Mouse (Mus musculus): ENCODE data around the gene Osbpl10. TPM values are rescaled to one million over a fixed set of nuclear protein-coding genes. Genes with fewer than 3 reads are reported as not detected.
A peak's percentile ranks its signal among the peaks of the same experiment; 100 is the strongest.

Osbpl10 gene
- polyA plus RNA-seq, 1 experiment from 2014 or later, result 0.11 TPM

DNA sequence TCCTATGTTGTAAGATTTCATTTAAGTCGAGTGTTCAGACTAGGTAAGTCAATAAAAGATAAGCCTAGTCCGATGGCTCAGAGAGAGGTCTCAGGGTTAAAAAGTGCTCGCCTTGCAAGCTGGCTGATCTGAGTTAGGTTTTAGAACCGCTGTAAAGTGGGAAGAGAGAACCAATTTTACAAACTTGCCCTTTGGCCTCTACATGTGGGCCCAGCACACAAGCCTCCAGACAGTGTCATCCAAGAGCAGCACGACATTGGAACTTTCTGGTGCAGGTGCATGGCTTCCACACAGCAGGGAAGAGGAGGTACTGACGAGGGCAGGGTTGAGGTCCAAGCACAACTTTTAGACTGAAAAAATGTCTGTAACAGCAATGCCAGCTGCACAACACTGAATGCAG lies 296.4 kb downstream of the Osbpl10 start:
- 74% methylated on average over 6 of the region's 6 CpGs for WGBS (ENCODE audit: insufficient replicate concordance)
- Histone ChIP-seq H3K9me3 (replicated peaks; ENCODE audit: control insufficient read depth, low read length) (no peaks in the 10 kb centered on the region), H3K4me1 (ENCODE audit: control insufficient read depth, low read depth, low read length) (no peaks in the 10 kb centered on the region), H3K4me2 (ENCODE audit: low read depth, low read length) (no peak overlapping the region), H3K27ac (ENCODE audit: low read length) (no peak overlapping the region; the same call in 1 of the 2 replicates), H3K9ac (ENCODE audit: low read depth, low read length) (no peak overlapping the region), H3K36me3 (ENCODE audit: control insufficient read depth, insufficient read depth) (peaks cover 11% of the 10 kb centered on the region), H3K4me3 (ENCODE audit: low read depth, low read length) (no peak overlapping the region), H3K27me3 (ENCODE audit: control insufficient read depth, insufficient read depth, low read depth, low read length) (no peaks in the 10 kb centered on the region)
- ATAC-seq (ENCODE audit: low read depth), result peak; percentile 74

DNA sequence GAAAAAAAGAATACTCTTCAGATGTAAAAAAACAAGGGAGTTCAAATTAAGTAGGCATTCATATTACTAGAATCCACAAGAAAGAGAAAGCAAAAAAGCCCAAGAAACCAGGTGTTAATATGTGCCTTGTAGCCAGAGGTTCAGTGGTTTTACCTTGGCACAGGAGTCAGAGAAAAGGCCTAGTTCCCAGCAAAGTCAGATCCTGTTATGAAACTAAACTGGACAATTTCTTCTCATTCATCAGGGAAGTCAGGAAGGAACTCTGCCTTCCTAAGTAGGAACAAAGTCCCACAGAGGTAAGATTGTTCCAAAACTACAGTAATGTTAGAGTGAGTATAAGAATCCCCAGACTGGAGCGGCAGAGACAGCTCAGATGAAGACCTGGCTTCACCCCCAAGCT lies 300.3 kb downstream of the Osbpl10 start:
- H3K9ac ChIP-seq (ENCODE audit: low read depth, low read length), result no peak overlapping the region
- H3K36me3 ChIP-seq (ENCODE audit: control insufficient read depth, insufficient read depth), result peaks cover 14% of the 10 kb centered on the region

More for the DNA sequence above, 300.3 kb downstream of the Osbpl10 start:
- no peaks in the 10 kb centered on the region for H3K9me3 ChIP-seq (replicated peaks; ENCODE audit: control insufficient read depth, low read length)
- H3K4me3 ChIP-seq (ENCODE audit: low read depth, low read length), result no peak overlapping the region
- no peaks in the 10 kb centered on the region; the same call in 1 of the 2 replicates for H3K4me1 ChIP-seq (ENCODE audit: control insufficient read depth, low read depth, low read length)
- WGBS (ENCODE audit: insufficient replicate concordance), result 76% methylated on average over 1 of the region's 1 CpGs
- no peaks in the 10 kb centered on the region for H3K27me3 ChIP-seq (ENCODE audit: control insufficient read depth, insufficient read depth, low read depth, low read length)
- ATAC-seq (ENCODE audit: low read depth), result no peak
- H3K27ac ChIP-seq (ENCODE audit: low read length), result no peak overlapping the region
- H3K4me2 ChIP-seq (ENCODE audit: low read depth, low read length), result no peak overlapping the region

Other genes with a start within 250 kb of the Osbpl10 start
- 28.9 and 32.2 TPM in 2 replicates for gene Cmtm6, start 247.5 kb upstream of the Osbpl10 start, polyA plus RNA-seq (2015; fragmentation: Nextera tagmentation; extraction: Ambion mirVana)
- 48.4 and 50.5 TPM in 2 replicates for gene Cmtm7, start 196.7 kb upstream of the Osbpl10 start, polyA plus RNA-seq (2015; fragmentation: Nextera tagmentation; extraction: Ambion mirVana)
- gene Cmtm8, start 134.4 kb upstream of the Osbpl10 start, polyA plus RNA-seq (2015; fragmentation: Nextera tagmentation; extraction: Ambion mirVana), result 57.6 and 62.3 TPM in 2 replicates
- 6.0 and 6.4 TPM in 2 replicates for gene Gpd1l, start 44.6 kb upstream of the Osbpl10 start, polyA plus RNA-seq (2015; fragmentation: Nextera tagmentation; extraction: Ambion mirVana)
- 96.9 and 142 TPM in 2 replicates for gene Rps27rt, start 4.2 kb downstream of the Osbpl10 start, polyA plus RNA-seq (2015; fragmentation: Nextera tagmentation; extraction: Ambion mirVana)